Mouse (Mus musculus) liver, embryonic 14.5 days (tissue): ENCODE results near the gene Bfsp2.

Experiments
- CTCF ChIP-seq: IDR thresholded peaks from 2 replicates; pipeline ENCODE4 v1.5.1; 2016; ENCODE audit warnings: antibody characterized with exemption, low read depth, control low read depth
- EP300 ChIP-seq: IDR thresholded peaks from 2 replicates; pipeline ENCODE4 v1.6.1; 2016; ENCODE audit warnings: antibody characterized with exemption, low read depth

DNA sequence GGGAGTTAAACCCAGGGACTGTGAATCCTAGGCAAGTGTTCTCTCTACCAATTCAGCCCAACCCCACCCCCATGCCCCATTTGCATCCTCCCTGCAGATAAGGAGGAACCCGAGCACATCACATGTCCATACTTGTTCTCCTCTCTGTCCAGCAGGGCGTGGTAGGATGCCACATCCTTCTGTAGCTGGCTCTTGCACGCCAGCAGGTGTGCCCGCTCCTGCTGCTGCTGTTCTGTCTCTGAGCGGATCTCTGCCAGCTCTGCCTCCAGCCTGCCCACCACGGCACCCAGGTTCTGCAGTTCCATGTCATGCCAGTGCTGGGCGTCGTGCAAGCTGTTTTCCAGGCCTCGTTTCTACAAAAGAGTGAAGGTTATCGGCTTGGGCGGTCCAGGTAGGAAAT lies 53.8 kb downstream of the Bfsp2 start:
- TF ChIP-seq EP300 (no peak), CTCF (no peak)
